Mouse (Mus musculus) spleen, adult 2 months (tissue): ENCODE measurements around the gene Gpc6.

Source experiments
- CTCF ChIP-seq: fragments of 200-500 bp; IDR thresholded peaks from 2 replicates; pipeline ENCODE4 v1.5.1; 2011; ENCODE audit warnings: mild to moderate bottlenecking, inconsistent platforms; ENCODE audit not compliant: insufficient read depth, insufficient read length, insufficient replicate concordance; ENCODE audit errors: extremely low read depth
- POLR2A ChIP-seq: fragments of 200-500 bp; IDR thresholded peaks from 2 replicates; pipeline ENCODE4 v1.6.1; 2011; ENCODE audit warnings: low read depth, low read length, inconsistent platforms

GRCm38 (mm10) chr14:117552776-117553175, 627.7 kb downstream of the Gpc6 start:
- TF ChIP-seq CTCF (no peak), POLR2A (no peak)
